Mouse (Mus musculus) midbrain, embryonic 13.5 days (tissue): Measurements from ENCODE around the gene Ngdn. TPM values are rescaled to one million over a fixed set of nuclear protein-coding genes. Genes with fewer than 3 reads are reported as not detected.

Experiments
- ATAC-seq: fragments of 200-750 bp; cut with Nextera tagmentation; 2 replicates; pipeline ENCODE4 v1.8.0; 2017; ENCODE audit warnings: mild to moderate bottlenecking, moderate TSS enrichment, moderate library complexity
- H3K27ac ChIP-seq: fragments of 300-500 bp; sonication (generic); 2 replicates; pipeline ENCODE4 v1.5.1; 2015; ENCODE audit warnings: inconsistent platforms, mild to moderate bottlenecking, moderate library complexity
- H3K27me3 ChIP-seq: fragments of 300-500 bp; sonication (generic); 2 replicates; pipeline ENCODE4 v1.6.1; 2015; ENCODE audit warnings: mild to moderate bottlenecking, inconsistent platforms
- H3K36me3 ChIP-seq: fragments of 300-500 bp; sonication (generic); 2 replicates; pipeline ENCODE4 v1.6.1; 2015; ENCODE audit warnings: mild to moderate bottlenecking, inconsistent platforms
- H3K4me1 ChIP-seq: fragments of 300-500 bp; sonication (generic); replicated peaks from 2 replicates; pipeline ENCODE4 v1.6.1; 2015; ENCODE audit warnings: inconsistent platforms
- H3K4me2 ChIP-seq: fragments of 300-500 bp; sonication (generic); replicated peaks from 2 replicates; pipeline ENCODE4 v1.6.1; 2015; ENCODE audit warnings: moderate library complexity, mild to moderate bottlenecking, inconsistent platforms
- H3K4me3 ChIP-seq: fragments of 300-500 bp; sonication (generic); replicated peaks from 2 replicates; pipeline ENCODE4 v1.5.1; 2015; ENCODE audit warnings: mild to moderate bottlenecking, inconsistent platforms
- H3K9ac ChIP-seq: fragments of 300-500 bp; sonication (generic); replicated peaks from 2 replicates; pipeline ENCODE4 v1.6.1; 2015; ENCODE audit warnings: mild to moderate bottlenecking, inconsistent platforms
- H3K9me3 ChIP-seq: fragments of 300-500 bp; sonication (generic); 2 replicates; pipeline ENCODE4 v1.6.1; 2016; ENCODE audit warnings: mild to moderate bottlenecking, inconsistent platforms
- WGBS: fragments of 180-500 bp; shearing (Covaris S2); methylation state at CpG from one replicate; pipeline ENCODE4 v1.1.7; 2015; 5-methylcytosine and 5-hydroxymethylcytosine counted together
- polyA plus RNA-seq: library from polyadenylated mRNA; unstranded; fragments of >200 nt; fragmentation: Nextera tagmentation; extraction: Ambion mirVana; gene quantifications from 2 replicates; pipeline ENCODE4 v1.2.1, GENCODE M21; 2015

Ngdn gene
- polyA plus RNA-seq, 1 experiment from 2014 or later = 60.4 TPM

DNA sequence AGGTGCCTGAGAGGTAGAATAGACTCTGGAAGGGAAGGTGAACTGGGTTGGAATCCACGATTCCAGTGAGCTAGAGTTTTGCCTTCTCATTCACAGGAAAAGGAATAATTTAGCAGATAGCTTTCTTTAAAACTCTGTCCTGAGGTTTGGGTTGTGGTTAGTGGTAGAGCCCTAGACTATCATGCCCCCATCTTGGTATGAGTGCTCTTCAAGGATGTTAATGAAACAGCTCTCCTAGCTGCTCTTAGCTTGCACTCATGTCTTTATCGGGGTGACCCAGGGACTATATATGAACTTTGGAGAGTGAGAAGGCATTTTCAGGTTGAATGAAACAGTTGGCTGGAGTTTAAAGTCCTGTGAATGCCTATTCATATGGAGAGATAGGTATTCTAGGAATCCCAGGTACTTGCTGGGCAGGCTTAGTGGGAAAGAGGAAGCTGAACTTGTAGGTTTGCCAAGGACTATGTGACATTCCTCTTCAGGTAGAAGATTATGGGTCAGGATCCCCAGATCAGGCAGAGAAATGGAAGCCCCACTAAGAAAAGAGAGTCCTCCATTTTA lies 32.8 kb downstream of the Ngdn start:
- Histone ChIP-seq H3K4me1 (peaks cover 3% of the 10 kb centered on the region; the same call in 1 of the 2 replicates), H3K27ac (no peak overlapping the region), H3K9ac (no peak overlapping the region), H3K4me2 (no peak overlapping the region), H3K4me3 (no peak overlapping the region), H3K27me3 (no peaks in the 10 kb centered on the region), H3K36me3 (no peaks in the 10 kb centered on the region), H3K9me3 (no peaks in the 10 kb centered on the region)
- 88% methylated on average over 2 of the region's 2 CpGs for WGBS
- no peak for ATAC-seq

DNA sequence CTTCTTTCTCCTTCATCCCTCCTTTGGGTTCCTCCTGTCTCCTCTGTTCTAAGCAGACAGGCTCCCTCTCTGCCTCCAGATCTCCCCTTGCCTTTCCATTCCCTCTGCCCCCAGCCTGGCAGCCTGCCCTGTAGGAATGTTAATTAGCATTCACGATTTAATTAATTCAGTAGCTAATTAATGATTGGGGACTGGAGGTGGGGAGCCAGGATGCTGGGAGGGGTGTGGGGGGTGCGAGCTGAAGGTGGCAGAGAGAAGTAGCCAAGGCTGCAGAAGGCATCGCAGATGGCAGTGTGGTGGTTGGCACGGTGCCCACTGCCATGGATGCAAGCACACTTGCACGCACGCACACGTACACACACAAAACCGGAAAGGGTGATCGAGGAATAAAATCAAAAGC lies 37.2 kb downstream of the Ngdn start:
- Histone ChIP-seq H3K4me2 (no peak overlapping the region), H3K4me1 (peaks cover 22% of the 10 kb centered on the region), H3K36me3 (no peaks in the 10 kb centered on the region), H3K27me3 (no peaks in the 10 kb centered on the region), H3K27ac (peak overlapping the region; percentile 78), H3K9ac (no peak overlapping the region), H3K9me3 (no peaks in the 10 kb centered on the region), H3K4me3 (no peak overlapping the region)
- ATAC-seq = peak; percentile 70
- 69% methylated on average over 9 of the region's 9 CpGs for WGBS

DNA sequence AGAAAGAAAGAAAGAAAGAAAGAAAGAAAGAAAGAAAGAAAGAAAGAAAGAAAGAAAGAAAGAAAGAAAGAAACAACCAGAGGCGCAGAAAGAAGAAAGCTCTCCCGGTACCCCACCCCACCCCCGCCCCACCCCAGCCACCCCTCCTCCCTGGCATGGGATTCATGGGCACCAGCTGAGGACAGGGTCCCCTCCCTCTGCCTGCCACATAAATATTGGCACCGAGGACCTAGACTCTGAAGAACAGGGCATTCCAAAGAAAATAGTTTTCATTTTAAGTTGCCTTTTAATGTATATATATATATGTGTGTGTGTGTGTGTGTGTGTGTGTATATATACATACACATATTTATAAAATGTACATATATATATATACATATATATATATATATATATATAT lies 37.8 kb downstream of the Ngdn start:
- Histone ChIP-seq H3K9ac (no peak overlapping the region), H3K4me2 (no peak overlapping the region), H3K27ac (peak overlapping the region; percentile 84), H3K4me1 (peaks cover 22% of the 10 kb centered on the region), H3K27me3 (no peaks in the 10 kb centered on the region), H3K9me3 (no peaks in the 10 kb centered on the region), H3K4me3 (no peak overlapping the region), H3K36me3 (no peaks in the 10 kb centered on the region)
- ATAC-seq = no peak
- 71% methylated on average over 4 of the region's 4 CpGs for WGBS

DNA sequence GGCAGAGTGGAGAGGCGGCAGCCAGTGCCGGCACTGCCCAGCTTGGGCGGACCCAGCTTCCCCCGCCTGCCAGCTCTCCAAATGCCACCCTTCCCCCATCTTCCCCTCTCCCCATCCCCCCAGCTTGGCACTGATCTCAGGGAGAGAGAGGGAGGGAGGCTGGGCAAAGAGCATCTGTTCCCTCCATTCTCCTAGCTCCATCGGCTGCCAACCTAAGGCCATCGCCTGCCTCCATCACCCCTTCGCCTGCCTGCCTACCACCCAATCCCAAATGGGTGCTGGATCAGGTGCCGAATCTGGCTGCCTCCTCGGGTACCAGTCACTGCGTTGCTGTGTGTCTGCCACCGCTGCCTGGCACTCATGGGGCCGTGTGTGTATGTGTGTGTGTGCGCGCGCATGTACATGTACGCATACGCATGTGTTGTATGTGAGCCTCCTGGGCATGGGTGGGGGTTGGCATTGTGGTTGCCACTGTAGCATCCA lies 38.5 kb downstream of the Ngdn start:
- H3K4me2 ChIP-seq = peak overlapping the region; percentile 43
- peak overlapping the region; percentile 24 for H3K4me3 ChIP-seq
- H3K9ac ChIP-seq = no peak overlapping the region; the same call in 1 of the 2 replicates
- ATAC-seq = peak; percentile 74
- WGBS = 78% methylated on average over 17 of the region's 17 CpGs
- H3K36me3 ChIP-seq = no peaks in the 10 kb centered on the region
- no peaks in the 10 kb centered on the region for H3K9me3 ChIP-seq
- H3K27me3 ChIP-seq = no peaks in the 10 kb centered on the region
- H3K4me1 ChIP-seq = peaks cover 22% of the 10 kb centered on the region
- H3K27ac ChIP-seq = peak overlapping the region; percentile 84

DNA sequence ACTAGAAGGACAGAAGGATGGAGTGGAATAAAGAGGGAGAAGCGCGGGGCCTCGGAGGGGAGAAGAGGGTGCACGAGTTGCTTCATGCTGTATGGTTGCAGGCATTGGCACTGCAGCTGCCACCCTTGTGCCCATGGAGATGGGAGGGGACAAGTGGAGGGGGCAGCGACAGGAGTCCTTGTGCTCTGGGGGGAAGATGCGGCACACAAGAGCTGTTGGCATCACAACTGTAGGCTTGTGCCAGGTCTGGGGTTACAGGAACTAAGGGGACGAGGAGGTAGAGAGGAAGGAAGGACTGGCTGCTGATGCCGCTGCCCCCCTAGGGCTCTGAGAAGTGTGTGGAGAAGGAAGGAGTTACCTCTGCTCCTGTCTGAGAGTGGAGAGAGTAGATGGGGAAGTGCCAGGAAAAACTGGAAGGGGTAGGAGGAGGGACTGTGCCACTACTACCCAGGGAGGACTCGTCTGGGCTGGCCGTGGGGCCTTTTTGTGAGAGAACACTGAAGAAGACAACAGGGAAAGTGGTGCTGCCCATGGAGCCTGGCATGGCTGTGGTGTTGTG lies 39.0 kb downstream of the Ngdn start:
- Histone ChIP-seq H3K4me1 (peaks cover 23% of the 10 kb centered on the region), H3K4me3 (peak overlapping the region; percentile 24), H3K27ac (peak overlapping the region; percentile 84), H3K27me3 (no peaks in the 10 kb centered on the region), H3K4me2 (peak overlapping the region; percentile 43), H3K36me3 (no peaks in the 10 kb centered on the region), H3K9ac (no peak overlapping the region; the same call in 1 of the 2 replicates), H3K9me3 (no peaks in the 10 kb centered on the region)
- WGBS = 81% methylated on average over 10 of the region's 10 CpGs
- peak; percentile 3 for ATAC-seq

DNA sequence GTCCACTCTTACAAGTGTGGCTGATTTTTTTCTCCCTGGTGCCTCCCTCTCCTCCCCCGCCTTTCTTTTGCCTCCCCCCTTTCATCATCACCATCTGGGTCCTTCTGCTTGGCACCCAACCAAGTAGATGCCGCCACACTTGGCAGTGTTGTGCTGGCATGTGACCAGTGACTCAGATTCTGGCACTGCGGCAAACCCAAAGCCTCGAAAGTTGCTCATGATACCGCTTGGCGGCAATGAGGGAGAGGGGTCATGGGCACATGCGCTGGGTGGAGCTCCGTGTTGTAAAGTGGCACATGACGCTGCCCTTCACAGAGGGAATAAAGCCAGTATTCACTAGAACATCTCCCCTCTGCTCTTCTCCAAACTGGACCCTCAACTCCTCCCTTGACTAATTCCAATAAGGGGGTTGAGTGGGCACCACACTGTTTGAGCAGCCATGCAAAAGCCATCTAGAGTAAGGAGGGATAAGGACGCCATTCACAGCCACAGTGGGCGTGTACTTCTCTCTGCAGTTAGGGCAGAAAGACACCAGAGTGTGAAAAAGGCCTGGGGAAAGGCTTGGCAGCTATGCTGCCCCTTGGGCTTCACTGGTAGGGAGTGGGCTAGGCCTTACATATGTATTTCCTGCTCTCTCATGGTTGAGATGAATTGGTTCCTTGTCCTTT lies 40.0 kb downstream of the Ngdn start:
- peak overlapping the region; percentile 24; the same call in 1 of the 2 replicates for H3K4me3 ChIP-seq
- H3K4me2 ChIP-seq = peak overlapping the region; percentile 43
- H3K27me3 ChIP-seq = no peaks in the 10 kb centered on the region
- H3K36me3 ChIP-seq = no peaks in the 10 kb centered on the region
- H3K27ac ChIP-seq = peak overlapping the region; percentile 84
- peak; percentile 50; the same call in 1 of the 2 replicates for ATAC-seq
- no peak overlapping the region for H3K9ac ChIP-seq
- H3K9me3 ChIP-seq = no peaks in the 10 kb centered on the region
- WGBS = 68% methylated on average over 11 of the region's 11 CpGs
- peaks cover 31% of the 10 kb centered on the region for H3K4me1 ChIP-seq

DNA sequence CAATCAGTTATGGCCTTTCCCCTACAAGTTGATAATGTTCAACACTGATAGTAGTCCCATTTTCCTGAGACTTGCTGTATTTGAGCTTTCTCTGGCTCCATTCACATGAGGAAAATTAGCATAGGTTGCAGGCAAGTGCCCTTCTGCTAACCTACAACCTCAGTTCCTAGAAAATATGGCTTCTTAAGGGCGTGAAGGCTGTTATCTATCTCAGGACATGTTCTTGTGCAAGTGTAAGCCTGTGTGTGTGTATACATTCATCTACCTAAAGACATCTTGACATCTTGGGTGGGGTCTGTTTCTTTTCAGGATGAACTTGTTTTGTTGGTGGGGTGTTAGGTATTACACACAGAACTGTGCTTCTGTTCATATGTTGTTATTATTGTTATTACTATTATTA lies 43.8 kb downstream of the Ngdn start:
- H3K36me3 ChIP-seq = peaks cover 22% of the 10 kb centered on the region
- H3K4me2 ChIP-seq = no peak overlapping the region
- H3K27ac ChIP-seq = no peak overlapping the region
- peaks cover 54% of the 10 kb centered on the region for H3K4me1 ChIP-seq
- no peak overlapping the region for H3K9ac ChIP-seq
- H3K27me3 ChIP-seq = no peaks in the 10 kb centered on the region
- no peak overlapping the region for H3K4me3 ChIP-seq
- 98% methylated on average over 1 of the region's 1 CpGs for WGBS
- no peak for ATAC-seq
- H3K9me3 ChIP-seq = no peaks in the 10 kb centered on the region

DNA sequence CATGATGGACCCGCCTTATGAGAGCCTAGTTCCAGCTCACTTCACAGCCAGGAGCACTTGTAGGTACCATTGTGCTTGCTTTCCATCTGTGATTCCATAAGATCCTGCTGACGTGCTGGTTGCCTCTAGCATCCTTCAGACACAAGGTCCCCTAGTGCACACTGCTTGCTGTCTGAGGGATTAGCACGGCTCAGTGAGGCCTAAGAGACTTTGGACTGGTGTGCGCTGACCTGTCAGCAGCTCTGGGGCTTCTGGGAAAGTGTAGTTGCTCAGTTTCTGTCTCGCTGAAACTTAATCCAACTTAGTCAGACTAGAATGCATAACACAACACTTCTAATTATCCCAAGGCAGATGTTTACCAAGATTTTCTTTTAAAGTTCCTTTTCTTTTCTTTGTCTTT lies 44.7 kb downstream of the Ngdn start:
- H3K9ac ChIP-seq = no peak overlapping the region
- 23% methylated on average over 5 of the region's 5 CpGs for WGBS
- H3K27ac ChIP-seq = peak overlapping the region; percentile 54; the same call in 1 of the 2 replicates
- H3K4me2 ChIP-seq = no peak overlapping the region
- H3K36me3 ChIP-seq = peaks cover 31% of the 10 kb centered on the region
- no peaks in the 10 kb centered on the region for H3K9me3 ChIP-seq
- H3K4me1 ChIP-seq = peaks cover 47% of the 10 kb centered on the region
- no peak overlapping the region for H3K4me3 ChIP-seq
- no peaks in the 10 kb centered on the region for H3K27me3 ChIP-seq
- no peak for ATAC-seq

DNA sequence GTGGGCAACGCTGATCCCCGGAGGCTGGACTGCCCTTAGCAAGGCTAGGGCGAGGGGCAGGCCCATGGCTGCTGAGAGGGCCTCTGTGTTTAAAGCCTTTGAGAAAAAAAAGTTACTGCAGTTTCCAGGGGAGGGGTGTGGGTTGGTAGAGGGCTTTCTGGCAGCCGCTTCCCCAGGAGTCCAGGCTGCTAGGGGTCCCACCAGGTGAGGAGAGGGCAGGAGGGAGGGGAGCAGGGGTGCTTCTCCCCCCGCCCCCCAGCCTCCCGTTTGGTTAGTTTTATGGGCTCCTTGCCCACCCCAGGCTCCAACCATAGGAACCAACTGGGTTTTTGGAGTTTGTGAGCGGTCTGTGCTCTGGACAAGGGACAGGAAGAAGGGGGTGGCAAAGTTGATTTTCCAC lies 46.6 kb downstream of the Ngdn start:
- H3K9me3 ChIP-seq = no peaks in the 10 kb centered on the region
- WGBS = 46% methylated on average over 7 of the region's 7 CpGs
- no peaks in the 10 kb centered on the region for H3K27me3 ChIP-seq
- H3K27ac ChIP-seq = no peak overlapping the region
- no peak overlapping the region for H3K9ac ChIP-seq
- H3K4me2 ChIP-seq = no peak overlapping the region
- H3K36me3 ChIP-seq = peaks cover 51% of the 10 kb centered on the region
- ATAC-seq = no peak
- no peak overlapping the region for H3K4me3 ChIP-seq
- peaks cover 44% of the 10 kb centered on the region for H3K4me1 ChIP-seq

DNA sequence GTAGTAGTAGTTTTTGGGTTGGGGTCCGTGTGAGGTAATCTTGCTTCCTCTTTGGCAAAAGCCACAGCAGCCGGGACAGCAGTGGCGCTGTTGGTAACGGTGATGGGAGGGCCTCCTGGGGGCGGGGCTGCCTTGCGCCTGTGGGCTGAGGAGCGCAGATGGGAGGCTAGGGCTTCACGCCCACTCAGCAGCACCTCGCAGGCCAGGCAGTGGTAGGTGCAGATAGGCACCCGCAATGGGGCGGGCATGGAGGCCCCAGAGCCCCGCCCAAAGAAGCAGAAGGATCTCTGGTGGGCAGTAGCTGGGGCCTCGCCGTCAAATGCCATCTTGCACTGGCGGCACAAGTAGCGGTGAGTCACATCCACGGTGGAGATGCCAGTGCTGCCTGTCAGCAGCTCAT lies 47.4 kb downstream of the Ngdn start:
- Histone ChIP-seq H3K9me3 (no peaks in the 10 kb centered on the region), H3K4me1 (peaks cover 44% of the 10 kb centered on the region), H3K4me3 (no peak overlapping the region), H3K27me3 (no peaks in the 10 kb centered on the region), H3K27ac (peak overlapping the region; percentile 30; the same call in 1 of the 2 replicates), H3K4me2 (no peak overlapping the region; the same call in 1 of the 2 replicates), H3K36me3 (peaks cover 58% of the 10 kb centered on the region), H3K9ac (no peak overlapping the region)
- WGBS = 24% methylated on average over 17 of the region's 17 CpGs
- ATAC-seq = peak; percentile 68

DNA sequence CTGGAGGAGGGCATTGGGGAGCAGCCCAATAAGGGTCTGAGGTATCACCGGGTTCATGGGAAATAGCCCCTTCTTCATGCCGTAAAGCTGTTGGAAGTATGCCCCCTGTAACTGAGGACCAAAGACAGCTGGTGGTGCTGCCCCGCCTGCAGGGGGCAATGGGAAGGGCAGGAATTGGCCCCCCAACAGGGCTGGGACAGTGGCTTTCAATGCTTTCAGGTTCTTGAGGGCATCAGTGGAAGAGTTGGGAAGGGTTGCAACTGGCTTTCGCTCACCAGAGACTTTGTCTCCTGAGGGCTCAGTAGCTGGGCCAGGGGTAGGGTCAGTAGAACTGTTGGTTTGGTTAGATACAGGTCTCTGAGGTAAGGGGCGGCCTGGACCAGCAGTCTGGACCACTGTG lies 47.9 kb downstream of the Ngdn start:
- ATAC-seq = no peak

More for the DNA sequence above, 47.9 kb downstream of the Ngdn start:
- no peak overlapping the region for H3K9ac ChIP-seq
- peaks cover 63% of the 10 kb centered on the region for H3K36me3 ChIP-seq
- no peaks in the 10 kb centered on the region for H3K27me3 ChIP-seq
- WGBS = 93% methylated on average over 5 of the region's 5 CpGs
- peaks cover 44% of the 10 kb centered on the region for H3K4me1 ChIP-seq
- no peak overlapping the region for H3K4me2 ChIP-seq
- H3K27ac ChIP-seq = peak overlapping the region; percentile 30; the same call in 1 of the 2 replicates
- H3K4me3 ChIP-seq = no peak overlapping the region
- H3K9me3 ChIP-seq = no peaks in the 10 kb centered on the region
